Comparison of ENCODE assay signal across 10 mouse cellular contexts in the genomic region with DNA sequence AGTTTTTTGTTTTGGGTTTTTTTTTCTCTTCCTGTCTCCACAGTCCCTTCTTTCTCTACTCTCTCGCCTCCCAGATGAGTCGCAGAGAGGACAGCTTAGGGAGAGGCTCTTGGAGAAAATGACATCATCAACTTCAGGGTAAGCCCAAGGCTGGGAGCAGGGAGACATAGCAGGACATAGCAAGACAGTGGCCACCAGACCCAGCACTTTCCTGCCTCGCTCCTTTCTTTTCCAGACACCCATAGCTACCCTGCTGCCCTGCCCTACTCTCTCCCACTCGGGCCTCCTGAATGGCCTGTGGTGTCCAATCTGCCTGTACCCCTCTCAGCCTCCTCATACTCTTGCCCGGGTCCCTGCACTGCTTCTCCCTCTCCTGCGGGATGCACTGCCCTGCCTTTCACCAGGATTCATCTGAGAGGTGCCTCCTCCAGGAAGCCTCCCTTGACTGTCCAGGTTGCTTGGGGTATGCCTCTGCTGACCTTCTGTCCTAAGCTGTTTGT.
A peak's percentile ranks its signal among the peaks of the same experiment; 100 is the strongest.
DNase-seq lines count a peak whose midpoint lies in the region; ATAC-seq and TF ChIP-seq lines count a peak whose summit lies in the region.
"Had no signal": no experiment of that assay in that cellular context is flagged by ENCODE, and none has a peak within 500 bp of the region (broad histone marks: within the 10 kb centered on the region; RNA-seq: fewer than 3 reads in every experiment).

No protein-coding gene starts in this region.

- TF ChIP-seq EP300 in heart, adult 2 months (IDR thresholded peaks at IDR 0.05; ENCODE audit: insufficient read depth, low read depth, low read length): no peak
- no peak for TF ChIP-seq EP300 in lung, postnatal 0 days (IDR thresholded peaks at IDR 0.05)

- no peaks in the 10 kb centered on the region for H3K79me2 ChIP-seq in heart, adult 2 months (replicated peaks; ENCODE audit: control insufficient read depth, insufficient read depth, low read length)

- no peaks in the 10 kb centered on the region for H3K27me3 ChIP-seq in heart, adult 2 months (ENCODE audit: control insufficient read depth, insufficient read depth, low read length)
- H3K27me3 ChIP-seq in lung, postnatal 0 days (replicated peaks; ENCODE audit: insufficient read depth, low read length): no peaks in the 10 kb centered on the region
- H3K27me3 ChIP-seq in midbrain, embryonic 15.5 days (replicated peaks): no peaks in the 10 kb centered on the region
- H3K27me3 ChIP-seq in forebrain, embryonic 14.5 days (replicated peaks; ENCODE audit: control insufficient read depth, insufficient read depth, low read length): 0 out of 2 replicates have a peak, but pooled peaks cover 4% of the 10 kb centered on the region
- H3K27me3 ChIP-seq: embryonic facial prominence, embryonic 13.5 days had no signal

- peaks cover 21% of the 10 kb centered on the region for H3K4me1 ChIP-seq in heart, adult 2 months (ENCODE audit: control insufficient read depth, insufficient read depth, low read length)
- no peaks in the 10 kb centered on the region for H3K4me1 ChIP-seq in lung, postnatal 0 days (ENCODE audit: insufficient read depth, low read depth, low read length)
- peaks cover 12% of the 10 kb centered on the region for H3K4me1 ChIP-seq in embryonic fibroblast, embryonic 13.5 days (ENCODE audit: control insufficient read depth, insufficient read depth, low read length)
- H3K4me1 ChIP-seq in midbrain, embryonic 15.5 days: peaks cover 25% of the 10 kb centered on the region
- peaks cover 8% of the 10 kb centered on the region; the same call in 1 of the 2 replicates for H3K4me1 ChIP-seq in forebrain, embryonic 14.5 days (ENCODE audit: control insufficient read depth, insufficient read depth, low read length)

- no peak overlapping the region for H3K9ac ChIP-seq in heart, adult 2 months (ENCODE audit: low read depth, low read length)
- H3K9ac ChIP-seq in lung, postnatal 0 days (replicated peaks; ENCODE audit: low read depth): no peak overlapping the region
- H3K9ac ChIP-seq in midbrain, embryonic 15.5 days: no peak overlapping the region
- H3K9ac ChIP-seq in forebrain, embryonic 14.5 days (ENCODE audit: low read length): no peak overlapping the region
- H3K9ac ChIP-seq: midbrain, embryonic 12.5 days had no signal

- H3K4me3 ChIP-seq in heart, adult 2 months: no peak overlapping the region
- no peak overlapping the region for H3K4me3 ChIP-seq in lung, postnatal 0 days (ENCODE audit: low read depth, low read length)
- H3K4me3 ChIP-seq in embryonic fibroblast, embryonic 13.5 days (ENCODE audit: insufficient read depth, low read length): no peak overlapping the region
- no peak overlapping the region for H3K4me3 ChIP-seq in midbrain, embryonic 15.5 days
- no peak overlapping the region for H3K4me3 ChIP-seq in forebrain, embryonic 14.5 days (ENCODE audit: low read depth, low read length)
- H3K4me3 ChIP-seq: embryonic facial prominence, embryonic 13.5 days; midbrain, embryonic 12.5 days had no signal

- peak; percentile 43 for ATAC-seq in lung, postnatal 0 days
- ATAC-seq in midbrain, embryonic 15.5 days (replicated peaks): no peak
- ATAC-seq in forebrain, embryonic 14.5 days: no peak

- WGBS in heart, adult 2 months: 58% methylated on average over 6 of the region's 6 CpGs
- WGBS in lung, postnatal 0 days: 67% methylated on average over 6 of the region's 6 CpGs
- WGBS in midbrain, embryonic 15.5 days: 68% methylated on average over 6 of the region's 6 CpGs
- 65% methylated on average over 6 of the region's 6 CpGs for WGBS in forebrain, embryonic 14.5 days

- no peak overlapping the region for H3K4me2 ChIP-seq in lung, postnatal 0 days (replicated peaks; ENCODE audit: low read depth, low read length)
- no peak overlapping the region for H3K4me2 ChIP-seq in midbrain, embryonic 15.5 days
- H3K4me2 ChIP-seq in forebrain, embryonic 14.5 days (ENCODE audit: low read length): no peak overlapping the region
- H3K4me2 ChIP-seq: embryonic facial prominence, embryonic 13.5 days; midbrain, embryonic 12.5 days had no signal

- intact Hi-C loops in heart, adult 2 months (cut with DNase I): loop anchor here (2.0 kb wide), 2 partner anchors 45 to 135 kb away; no protein-coding TSS in a partner anchor

- peak in 1 of 2 experiments; percentile 51 for DNase-seq in heart, adult 2 months
- DNase-seq in heart, postnatal 4 days: no peak
- DNase-seq in lung, postnatal 0 days (ENCODE audit: low spot score): peak; percentile 60
- no peak for DNase-seq in lung, postnatal 25 days (ENCODE audit: low spot score)
- DNase-seq in forebrain, embryonic 14.5 days (ENCODE audit: low spot score): no peak
- no peak for DNase-seq in spleen, adult 18-20 months

- H3K9me3 ChIP-seq in lung, postnatal 0 days (ENCODE audit: low read length): no peaks in the 10 kb centered on the region
- H3K9me3 ChIP-seq in midbrain, embryonic 15.5 days: no peaks in the 10 kb centered on the region
- no peaks in the 10 kb centered on the region for H3K9me3 ChIP-seq in forebrain, embryonic 14.5 days (replicated peaks; ENCODE audit: control insufficient read depth, low read length)
- H3K9me3 ChIP-seq: embryonic facial prominence, embryonic 13.5 days; midbrain, embryonic 12.5 days had no signal

- H3K36me3 ChIP-seq in heart, adult 2 months (ENCODE audit: control insufficient read depth, insufficient read depth, low read length): no peaks in the 10 kb centered on the region
- no peaks in the 10 kb centered on the region for H3K36me3 ChIP-seq in lung, postnatal 0 days (ENCODE audit: insufficient read depth, low read length)
- no peaks in the 10 kb centered on the region for H3K36me3 ChIP-seq in midbrain, embryonic 15.5 days (replicated peaks)
- no peaks in the 10 kb centered on the region for H3K36me3 ChIP-seq in forebrain, embryonic 14.5 days (ENCODE audit: control insufficient read depth, insufficient read depth, low read length)
- H3K36me3 ChIP-seq: embryonic facial prominence, embryonic 13.5 days; midbrain, embryonic 12.5 days had no signal

- TF ChIP-seq POLR2A in heart, adult 2 months (IDR thresholded peaks at IDR 0.05; ENCODE audit: insufficient read depth, low read depth, low read length): no peak
- no peak for TF ChIP-seq POLR2A in embryonic fibroblast, embryonic 13.5 days (IDR thresholded peaks at IDR 0.05; ENCODE audit: low read depth, low read length)

- no peak for TF ChIP-seq CTCF in heart, adult 2 months (IDR thresholded peaks at IDR 0.05)
- no peak for TF ChIP-seq CTCF in lung, postnatal 0 days (IDR thresholded peaks at IDR 0.05)
- no peak for TF ChIP-seq CTCF in embryonic fibroblast, embryonic 13.5 days (IDR thresholded peaks at IDR 0.05; ENCODE audit: borderline replicate concordance, insufficient read depth, low read length)

- H3K27ac ChIP-seq in heart, adult 2 months: peak overlapping the region; percentile 76
- H3K27ac ChIP-seq in lung, postnatal 0 days (ENCODE audit: low read length): no peak overlapping the region
- peak overlapping the region; percentile 70 for H3K27ac ChIP-seq in embryonic fibroblast, embryonic 13.5 days (ENCODE audit: insufficient read depth, low read length)
- H3K27ac ChIP-seq in midbrain, embryonic 15.5 days: peak overlapping the region; percentile 51; the same call in 1 of the 2 replicates
- H3K27ac ChIP-seq in forebrain, embryonic 14.5 days (ENCODE audit: low read depth, low read length): no peak overlapping the region
- H3K27ac ChIP-seq: embryonic facial prominence, embryonic 13.5 days had no signal

Comparison
In these comparisons a context has a peak if more than half of its experiments do, and no peak if none do; other contexts are left out.
1. H3K27ac ChIP-seq: peak in heart, adult 2 months (single experiment), embryonic fibroblast, embryonic 13.5 days (single experiment) and midbrain, embryonic 15.5 days (single experiment); none in lung, postnatal 0 days (single experiment) and forebrain, embryonic 14.5 days (single experiment).